Mouse (Mus musculus): ENCODE results near the gene Gpr83. TPM values are rescaled to one million over a fixed set of nuclear protein-coding genes. Genes with fewer than 3 reads are reported as not detected.

Gene Gpr83
- total RNA-seq (2022), result under 1 TPM in 1 of 4 experiments, not detected in 3; 0.09 TPM

DNA sequence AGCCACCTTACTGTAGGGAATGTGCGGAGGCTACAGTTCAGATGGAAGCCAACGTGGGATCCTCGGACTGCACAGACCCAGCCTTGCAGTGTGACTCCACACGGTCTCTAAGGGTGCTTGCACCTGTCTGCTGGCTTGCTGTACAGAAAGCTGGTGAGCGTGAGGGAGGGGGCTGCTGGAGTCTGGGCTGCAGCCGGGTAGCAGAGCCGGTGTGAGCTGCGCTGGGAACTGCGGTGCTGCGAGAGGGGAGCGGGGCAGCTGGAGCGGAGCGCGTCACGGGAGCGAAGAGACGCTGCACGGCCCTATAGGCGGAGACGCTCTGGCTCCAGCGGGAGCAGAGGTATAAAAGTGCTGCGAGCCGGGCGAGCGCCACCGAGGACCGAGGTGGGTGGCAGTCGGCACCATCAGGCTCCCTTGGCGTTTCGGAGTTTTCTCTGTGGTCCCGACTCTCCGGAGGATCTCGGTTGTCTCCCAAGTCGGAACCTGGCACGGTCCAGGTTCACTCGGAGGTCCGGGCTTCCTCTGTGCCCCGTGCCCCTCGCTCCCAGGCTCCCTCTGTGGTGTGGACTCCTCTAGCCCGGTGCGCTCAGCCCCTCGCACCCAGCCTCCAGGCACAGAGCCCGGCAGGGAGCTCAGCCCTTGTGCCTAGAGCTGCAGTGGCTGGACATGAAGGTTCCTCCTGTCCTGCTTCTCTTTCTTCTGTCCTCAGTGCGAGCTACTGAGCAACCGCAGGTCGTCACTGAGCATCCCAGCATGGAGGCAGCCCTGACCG is at the start of gene Gpr83:
TSS of gene Gpr83 (plus strand) at position 343 of the 772 bp plus-strand sequence.
- no peak for DNase-seq (ENCODE audit: low spot score)

DNA sequence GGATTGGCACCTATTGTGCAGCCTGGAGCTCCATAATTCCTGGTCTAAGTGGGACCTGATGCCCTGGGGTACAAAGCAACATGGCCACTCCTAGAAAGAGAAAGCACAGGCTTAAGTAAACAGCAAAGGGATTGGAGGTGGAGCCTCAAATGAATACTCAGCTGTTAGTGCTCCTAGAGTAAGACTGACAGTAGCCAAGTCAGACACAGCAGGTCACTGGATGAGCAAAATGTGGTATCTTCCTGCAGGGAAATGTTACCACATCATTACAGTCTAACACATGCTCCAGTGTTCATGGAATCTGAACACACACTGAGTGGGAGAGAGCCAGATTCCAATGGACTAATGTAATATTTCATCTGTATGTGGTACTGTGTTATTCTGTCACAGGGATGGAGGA is 38.6 kb upstream of the Gpr83 start:
- DNase-seq (ENCODE audit: low spot score), result no peak

DNA sequence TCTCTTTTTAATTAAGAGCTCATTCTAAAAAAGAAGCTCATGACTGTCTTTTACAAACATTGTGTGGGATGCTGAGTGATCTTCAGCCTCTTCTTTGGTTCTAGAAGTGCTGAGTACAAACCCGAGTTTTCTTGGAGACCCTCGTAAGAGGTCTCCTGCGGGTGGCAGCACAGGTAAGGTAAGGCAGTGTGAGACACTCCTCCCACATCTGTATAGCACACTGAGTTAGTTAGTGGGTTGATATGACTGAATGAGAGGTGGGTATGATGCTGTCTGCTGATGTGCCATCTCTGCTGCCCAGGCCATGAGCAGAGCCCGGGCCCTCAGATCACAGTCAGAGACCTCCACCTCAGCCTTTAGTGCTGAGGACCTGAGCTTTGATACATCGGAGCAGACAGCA is 35.2 kb upstream of the Gpr83 start:
- no peak for DNase-seq (ENCODE audit: low spot score)

DNA sequence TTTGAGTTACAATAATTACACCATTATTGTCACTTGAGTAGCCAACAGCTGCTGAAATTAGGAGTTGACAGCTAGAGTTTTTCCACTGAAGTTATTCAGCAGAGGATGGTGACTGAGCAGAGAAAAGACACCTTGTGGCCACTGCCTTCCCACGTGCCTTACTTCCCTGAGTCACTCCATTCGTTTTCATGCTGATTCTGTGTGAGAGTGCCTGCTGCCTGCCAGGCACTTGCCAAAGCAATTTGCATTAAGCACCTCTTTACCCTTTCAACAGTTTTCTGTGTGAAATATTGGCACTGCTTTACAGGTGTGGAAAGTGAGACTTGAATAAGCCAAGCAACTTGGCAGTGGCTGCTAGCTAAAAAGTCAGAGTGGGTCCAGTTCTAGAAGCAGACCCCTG is 32.1 kb upstream of the Gpr83 start:
- DNase-seq (ENCODE audit: low spot score), result no peak

DNA sequence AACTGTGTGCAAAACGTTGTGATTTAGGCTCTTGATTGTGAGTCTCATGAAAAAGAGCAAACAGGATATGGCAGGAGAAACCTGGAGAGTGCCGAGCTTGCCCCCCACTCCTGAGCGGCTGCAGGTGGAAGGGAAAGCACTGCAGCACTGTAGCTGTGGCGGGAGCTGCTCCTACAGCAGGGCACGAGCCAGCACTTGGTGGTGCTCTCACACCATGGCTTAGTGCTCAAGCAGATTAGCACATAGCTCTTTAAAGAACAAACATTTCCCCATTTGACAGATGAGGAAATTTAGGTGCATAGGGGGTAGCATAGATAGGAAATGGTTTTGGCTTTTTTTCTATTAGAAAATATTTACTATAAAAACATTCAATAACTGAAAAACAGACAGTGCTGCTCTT is 28.0 kb upstream of the Gpr83 start:
- DNase-seq (ENCODE audit: low spot score), result no peak

DNA sequence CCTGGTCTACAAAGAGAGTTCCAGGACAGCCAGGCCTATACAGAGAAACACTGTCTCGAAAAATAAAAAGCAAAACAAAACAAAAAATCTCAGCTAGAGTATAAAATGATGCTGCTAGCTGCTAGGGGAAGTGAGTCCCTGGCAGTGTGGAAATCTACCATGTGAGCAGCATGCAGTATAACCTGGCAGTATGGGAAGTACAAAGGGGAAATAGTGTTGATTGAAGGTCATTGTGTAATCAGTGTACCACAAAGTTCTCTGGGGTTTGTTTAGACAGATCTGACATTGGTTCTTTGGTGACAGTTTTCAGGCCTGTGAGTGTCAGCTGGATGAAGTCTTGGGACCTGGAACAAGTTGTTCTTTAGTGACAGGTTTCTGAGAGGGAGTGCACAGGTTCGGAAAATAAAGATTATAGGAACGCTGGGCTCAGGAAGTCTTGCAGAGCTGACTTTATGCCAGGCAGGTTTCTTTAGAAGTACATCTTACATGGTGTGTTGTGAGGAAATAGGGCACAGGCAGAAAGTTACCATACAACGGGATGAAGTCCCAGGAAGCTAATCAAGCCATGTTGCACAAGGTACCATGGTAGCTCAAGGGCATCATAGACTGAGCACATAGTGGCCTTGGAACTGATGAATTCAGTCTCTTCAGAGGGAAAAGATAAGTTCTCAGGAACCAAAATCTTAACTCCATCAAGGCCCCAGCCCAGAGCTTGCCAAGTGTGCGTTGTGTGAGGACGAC is 24.5 kb upstream of the Gpr83 start:
- DNase-seq (ENCODE audit: low spot score), result no peak

DNA sequence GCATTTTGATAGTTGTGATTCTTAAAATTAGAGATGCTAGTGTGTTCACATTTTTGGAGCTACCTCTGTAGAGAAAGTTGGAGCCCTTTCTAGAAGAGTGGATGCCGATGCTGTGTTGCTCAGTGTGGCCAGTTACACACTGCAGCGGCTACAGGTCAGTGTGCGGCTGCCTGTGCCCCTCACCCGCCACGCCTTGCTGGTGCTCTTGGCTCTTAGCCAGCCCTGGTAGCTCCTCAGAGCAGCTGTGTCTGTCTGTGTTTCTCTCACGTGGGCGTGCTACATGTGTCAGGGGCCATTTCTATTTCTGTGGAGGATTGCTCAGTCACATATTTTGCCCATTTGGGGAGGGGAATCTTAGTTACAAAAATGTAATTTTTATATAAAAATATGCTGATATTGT is 20.5 kb upstream of the Gpr83 start:
- DNase-seq (ENCODE audit: low spot score), result no peak

DNA sequence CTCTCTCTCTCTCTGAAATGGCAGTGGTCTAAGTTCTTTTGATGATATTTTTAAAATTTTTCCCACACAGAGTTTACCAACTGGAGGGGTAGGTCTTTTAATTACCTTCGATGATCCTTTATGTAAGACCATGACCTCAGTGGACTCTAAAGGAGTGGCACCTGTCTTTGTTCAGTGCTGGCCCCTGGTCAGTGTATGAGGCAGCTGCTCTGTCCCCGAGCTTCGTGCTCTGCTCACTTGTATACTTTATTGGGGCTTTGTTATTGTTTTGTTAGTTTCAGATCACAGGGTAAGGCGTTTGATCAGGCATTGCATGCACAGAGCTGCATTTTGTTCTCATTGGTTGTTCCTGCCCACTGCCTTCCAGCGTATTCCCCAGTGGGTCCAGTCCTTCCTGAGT is 20.0 kb upstream of the Gpr83 start:
- no peak for DNase-seq (ENCODE audit: low spot score)

DNA sequence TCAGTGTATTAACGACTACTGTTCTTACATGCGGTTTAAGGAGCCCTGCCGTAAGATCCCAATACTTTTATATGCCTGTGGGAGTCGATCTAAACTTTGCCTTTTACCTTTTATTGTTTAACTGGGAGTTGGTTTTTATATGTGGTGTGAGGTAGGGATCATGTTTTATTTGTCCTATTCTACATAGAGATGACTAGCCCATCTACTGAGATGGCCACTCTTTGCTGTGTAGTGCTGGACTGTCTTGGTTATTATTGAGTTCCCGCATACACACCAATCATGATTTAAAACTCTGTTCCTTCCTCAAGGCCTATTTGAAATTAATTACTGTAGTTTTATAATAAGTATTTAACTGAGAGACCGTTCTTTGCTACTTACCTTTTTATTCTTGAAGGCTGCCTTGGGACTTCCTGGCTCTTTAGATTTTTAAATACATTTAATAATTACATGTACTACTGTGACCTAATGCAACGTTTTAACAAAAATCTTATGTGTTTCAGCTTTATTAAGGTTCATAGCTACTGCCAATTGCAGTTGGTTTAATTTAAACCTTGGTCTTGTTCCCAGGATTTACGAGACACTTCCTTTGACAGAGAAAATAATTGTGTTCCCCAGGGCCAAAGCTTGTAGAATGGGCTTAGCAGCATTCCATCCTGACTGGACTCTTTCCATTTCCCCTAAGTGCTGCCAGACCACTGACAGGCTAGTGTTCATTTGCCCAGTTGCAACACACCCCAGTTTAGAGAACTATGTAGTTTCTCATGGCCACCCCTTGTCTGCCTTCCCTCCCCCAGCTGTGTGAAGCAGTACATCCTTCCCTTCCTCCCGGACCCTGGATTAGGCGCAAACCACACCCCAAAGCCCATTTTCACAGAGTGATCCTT is 17.9 kb upstream of the Gpr83 start:
- peak; percentile 18 for DNase-seq (ENCODE audit: low spot score)

DNA sequence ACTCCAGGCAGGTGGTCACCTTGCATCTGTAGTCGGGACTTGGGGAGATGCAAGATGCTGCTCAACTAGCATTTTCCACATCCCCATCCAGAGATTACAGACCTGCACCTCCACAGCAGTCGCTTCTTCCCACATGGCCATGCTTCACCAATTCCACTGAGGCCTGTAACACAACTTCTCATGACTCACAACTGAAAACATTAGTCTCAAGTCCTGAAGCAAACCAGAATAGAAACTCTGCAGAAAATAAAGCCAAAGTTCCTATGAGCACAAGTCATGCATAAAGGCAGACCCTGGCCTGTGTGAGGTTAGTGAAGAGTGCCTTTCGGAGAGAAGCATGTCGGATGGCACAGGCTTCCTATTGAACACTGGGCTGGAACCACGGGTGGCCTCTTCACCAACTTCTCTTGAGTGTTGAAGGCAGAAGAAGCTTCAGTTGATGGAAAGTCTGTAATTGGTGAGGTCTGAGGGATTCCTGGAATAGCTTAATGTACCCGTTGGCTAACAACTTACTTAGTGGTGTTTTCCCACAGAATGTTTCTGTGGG is 16.6 kb upstream of the Gpr83 start:
- no peak for DNase-seq (ENCODE audit: low spot score)

DNA sequence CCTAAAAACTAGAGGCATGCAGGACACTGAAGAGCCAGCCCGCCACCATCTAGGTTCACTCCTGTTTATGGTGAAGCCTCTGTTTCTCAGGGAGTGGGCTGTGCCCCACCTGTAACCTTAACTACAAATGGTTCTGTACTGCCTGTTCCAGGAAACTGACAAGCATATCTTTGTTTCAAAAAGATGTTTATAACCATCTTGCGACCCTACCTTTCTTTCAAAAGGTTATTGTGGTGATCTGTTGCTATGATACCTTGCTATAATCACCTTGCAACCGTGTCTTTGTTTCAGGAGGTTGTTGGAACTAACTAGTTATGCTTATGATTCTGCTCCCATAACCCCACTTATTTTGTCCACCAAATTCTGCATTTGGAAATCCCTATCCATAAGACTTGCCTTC is 16.1 kb upstream of the Gpr83 start:
- DNase-seq (ENCODE audit: low spot score), result no peak

DNA sequence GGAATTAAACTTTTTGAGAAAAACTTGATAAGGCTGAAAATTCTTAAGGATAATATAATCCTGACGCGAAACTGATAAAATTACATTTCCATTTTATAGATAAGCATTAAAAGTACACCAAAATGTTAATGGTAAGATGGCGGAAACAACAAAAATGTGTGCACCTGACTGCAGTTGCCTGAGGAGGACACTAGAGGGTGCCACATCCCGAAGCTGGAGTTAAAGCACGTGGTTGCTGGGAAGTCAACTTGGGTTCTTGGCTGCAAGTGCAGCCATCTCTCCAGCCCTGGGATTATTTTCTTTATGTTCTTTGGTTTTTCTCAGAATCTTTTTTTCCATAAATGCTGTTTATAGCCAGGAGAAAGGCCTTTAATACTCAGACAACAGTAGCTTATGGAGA is 13.6 kb upstream of the Gpr83 start:
- DNase-seq (ENCODE audit: low spot score), result no peak

DNA sequence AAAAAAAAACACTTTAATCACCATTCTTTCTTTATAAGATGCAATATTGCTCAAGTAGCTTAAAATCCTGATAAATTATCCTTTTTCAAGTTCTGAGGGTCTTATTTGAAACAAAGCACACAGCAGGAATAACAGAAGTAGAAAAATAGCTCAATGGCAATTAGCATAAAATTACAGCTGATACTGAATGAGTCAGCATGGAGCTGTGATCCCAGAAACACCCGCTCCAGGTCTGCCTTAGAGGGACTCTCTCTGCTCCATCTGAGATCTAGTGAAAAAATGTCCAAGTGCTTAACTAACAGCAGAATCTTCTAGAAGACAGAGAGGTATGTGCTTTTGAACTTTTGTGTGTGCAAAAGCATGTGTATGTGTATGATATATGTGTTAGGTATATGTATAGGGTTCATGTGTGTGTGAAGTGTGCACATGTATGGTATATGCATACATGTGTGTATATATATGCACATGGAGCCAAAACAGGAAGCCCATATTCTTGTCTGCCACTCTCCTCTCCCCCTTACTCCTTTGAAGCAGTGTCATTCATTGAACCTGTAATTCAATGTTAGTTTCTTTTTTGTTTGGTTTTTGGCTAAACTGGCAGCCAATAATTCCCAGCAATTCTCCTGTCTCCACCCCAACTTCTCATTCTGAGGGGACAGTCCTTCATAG is 11.6 kb upstream of the Gpr83 start:
- no peak for DNase-seq (ENCODE audit: low spot score)

DNA sequence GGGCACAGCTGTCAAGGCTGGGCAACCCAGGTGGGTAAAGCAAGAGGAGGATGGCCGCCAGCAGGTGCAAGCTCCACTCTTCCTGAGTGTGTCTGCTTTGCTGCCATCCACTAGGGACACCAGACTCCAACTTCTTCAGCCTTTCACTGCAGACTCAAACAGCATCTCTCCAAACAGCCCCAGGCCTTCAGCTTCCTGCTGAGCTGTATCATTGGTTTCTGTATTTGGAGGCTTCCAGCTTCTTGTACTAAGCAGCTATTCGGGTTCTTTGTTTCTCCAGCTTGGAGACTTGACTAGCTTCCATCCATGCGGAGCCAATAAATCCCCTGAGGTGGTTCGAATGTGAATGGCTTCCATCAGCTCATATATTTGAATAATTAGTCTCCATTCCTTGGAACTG is 5.4 kb upstream of the Gpr83 start:
- DNase-seq (ENCODE audit: low spot score), result no peak

DNA sequence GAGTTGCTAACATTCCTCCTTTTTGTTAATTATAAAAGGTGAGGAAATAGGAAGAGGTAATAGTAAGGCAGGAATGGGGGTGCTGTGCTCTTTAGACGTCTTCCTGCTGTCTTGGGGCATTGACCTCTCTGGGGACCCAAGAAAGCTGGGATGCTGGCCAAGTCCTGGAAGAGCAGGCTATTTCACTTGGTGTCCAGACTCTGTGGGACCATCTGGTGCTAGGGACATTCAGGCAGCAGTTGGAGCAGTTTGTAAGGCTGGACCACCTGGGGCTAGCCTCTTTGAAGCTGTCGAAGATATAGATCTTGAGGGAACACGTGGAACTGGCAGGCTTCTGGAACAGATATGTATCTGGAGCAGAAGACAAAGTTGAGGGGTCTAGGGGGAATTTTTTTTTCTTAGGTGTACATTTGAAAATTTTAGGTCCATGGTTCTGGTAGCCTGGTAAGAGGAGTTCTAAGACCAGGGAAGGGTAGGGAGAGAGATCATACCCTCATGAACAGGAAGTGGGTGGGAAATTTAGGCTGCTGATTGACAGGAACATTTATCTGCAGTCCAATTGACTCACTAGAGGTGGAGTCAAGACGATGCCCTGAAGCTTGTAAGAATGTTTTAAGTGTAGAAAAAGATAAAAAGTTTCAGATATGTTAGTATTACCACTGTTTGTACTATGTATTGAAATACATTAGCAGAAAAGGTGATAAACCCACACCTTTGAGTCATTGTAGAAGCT is 2.9 kb upstream of the Gpr83 start:
- DNase-seq (ENCODE audit: low spot score), result no peak

DNA sequence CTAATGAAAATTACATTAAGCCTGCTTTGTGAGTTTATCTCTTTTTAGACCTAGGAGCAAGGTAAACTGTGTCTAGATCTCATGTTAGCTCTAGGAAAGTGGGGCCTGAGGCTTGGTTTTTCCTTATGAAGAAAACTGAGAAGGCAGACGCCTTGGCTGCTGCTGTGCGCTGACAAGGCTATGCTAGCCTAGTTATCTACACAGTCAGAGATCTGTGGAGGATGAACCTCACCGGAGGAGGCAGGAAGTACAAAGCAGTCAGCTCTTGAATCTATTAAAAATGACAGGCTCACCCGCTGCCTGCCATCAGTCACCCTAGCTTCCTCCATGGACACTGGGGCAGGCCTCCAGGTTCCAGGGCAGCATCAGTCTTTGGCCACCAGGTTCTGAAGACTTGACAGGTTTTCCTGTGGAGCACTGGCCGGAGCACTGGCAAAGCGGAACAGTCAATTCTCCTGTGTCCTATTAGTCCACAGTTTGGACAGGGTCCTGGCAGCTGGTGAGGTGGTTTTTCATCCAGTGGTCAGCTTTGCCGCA is 1.8 kb upstream of the Gpr83 start:
- DNase-seq (ENCODE audit: low spot score), result no peak

DNA sequence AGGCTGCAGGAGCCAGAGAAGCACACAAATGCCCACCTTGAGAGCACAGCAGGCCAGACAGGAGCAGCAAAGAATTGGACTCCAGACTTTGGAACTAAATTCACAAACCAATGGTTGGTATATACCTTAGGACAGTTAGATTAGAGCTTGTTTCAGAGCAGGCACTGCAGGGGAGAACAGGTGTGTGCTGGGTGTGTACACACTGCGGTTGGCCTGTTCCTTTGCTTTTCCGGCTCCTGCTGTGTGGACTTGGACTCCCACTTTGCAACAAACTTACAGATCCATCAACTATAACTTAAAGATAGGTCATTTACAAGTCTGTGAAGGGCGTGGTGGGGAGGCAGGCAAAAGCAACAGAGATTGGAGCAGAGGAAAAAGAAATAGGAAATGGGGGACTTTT is 1.2 kb upstream of the Gpr83 start:
- no peak for DNase-seq (ENCODE audit: low spot score)

DNA sequence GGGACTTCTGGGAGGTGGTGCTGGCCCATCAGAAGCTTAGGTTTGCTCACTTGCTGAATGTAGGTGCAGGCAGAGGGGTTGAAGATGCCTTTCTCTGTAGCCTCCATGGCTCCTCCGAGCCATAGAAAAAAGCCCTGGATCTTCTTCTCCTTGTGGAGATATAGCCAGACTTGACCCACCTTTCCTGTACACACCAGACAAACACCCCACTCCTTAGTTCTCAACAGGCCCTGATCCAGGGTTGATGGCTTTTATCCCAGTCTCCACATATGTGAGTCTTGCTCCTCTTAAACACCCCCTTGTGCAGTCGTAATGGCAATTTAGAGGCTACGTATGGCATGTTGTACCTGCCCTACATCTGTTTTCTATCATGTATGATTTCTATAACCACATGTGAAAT is 3.1 kb downstream of the Gpr83 start:
- no peak for DNase-seq (ENCODE audit: low spot score)

DNA sequence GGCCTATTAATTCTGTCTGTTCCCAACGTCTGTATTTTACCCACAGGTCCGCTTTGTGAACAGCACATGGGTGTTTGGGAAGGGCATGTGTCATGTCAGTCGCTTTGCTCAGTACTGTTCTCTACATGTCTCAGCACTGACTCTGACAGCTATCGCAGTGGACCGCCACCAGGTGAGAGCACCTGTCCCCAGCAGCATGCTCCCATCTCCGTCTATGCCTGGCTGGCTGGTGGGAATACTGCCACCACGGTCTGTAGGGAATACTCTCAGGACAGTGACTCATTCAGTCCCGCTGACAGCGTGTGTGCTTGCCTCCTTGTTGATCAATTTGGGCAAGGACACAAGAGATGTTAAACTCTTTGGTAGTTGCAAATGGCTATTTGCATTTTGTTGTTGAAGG is 4.7 kb downstream of the Gpr83 start:
- DNase-seq (ENCODE audit: low spot score), result no peak

DNA sequence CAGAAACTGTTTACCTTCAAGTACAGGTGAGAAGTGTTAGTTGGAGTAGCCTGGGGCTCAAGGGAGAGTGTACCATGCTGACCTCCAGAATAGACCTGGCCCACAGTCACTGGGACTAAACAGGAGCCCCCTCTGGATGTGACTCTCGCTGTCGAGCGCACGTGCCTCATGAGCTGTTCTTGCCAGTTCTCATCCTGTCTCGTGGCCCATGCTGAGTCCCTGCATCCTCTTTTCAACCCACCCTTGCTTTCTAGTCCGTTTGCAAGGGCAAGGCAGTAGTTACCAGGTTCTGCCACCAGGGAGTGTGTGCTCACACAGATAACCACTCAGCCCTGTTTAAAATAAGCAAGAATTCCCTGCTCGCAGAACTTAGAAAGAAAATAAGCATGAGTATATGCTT is 6.9 kb downstream of the Gpr83 start:
- DNase-seq (ENCODE audit: low spot score), result no peak

DNA sequence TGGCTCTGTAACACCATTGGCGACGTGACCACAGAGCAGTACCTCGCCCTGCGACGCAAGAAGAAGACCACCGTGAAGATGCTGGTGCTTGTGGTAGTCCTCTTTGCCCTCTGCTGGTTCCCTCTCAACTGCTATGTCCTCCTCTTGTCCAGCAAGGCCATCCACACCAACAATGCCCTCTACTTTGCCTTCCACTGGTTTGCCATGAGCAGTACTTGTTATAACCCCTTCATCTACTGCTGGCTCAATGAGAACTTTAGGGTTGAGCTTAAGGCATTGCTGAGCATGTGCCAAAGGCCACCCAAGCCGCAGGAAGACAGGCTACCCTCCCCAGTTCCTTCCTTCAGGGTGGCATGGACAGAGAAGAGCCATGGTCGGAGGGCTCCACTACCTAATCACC is 8.3 kb downstream of the Gpr83 start:
- DNase-seq (ENCODE audit: low spot score), result no peak

Measured in heart, adult 8-10 months (tissue).